Mouse (Mus musculus) left cerebral cortex, postnatal 4 days (tissue): ENCODE results near the gene Setdb1. TPM values are rescaled to one million over a fixed set of nuclear protein-coding genes. Genes with fewer than 3 reads are reported as not detected.
A peak's percentile ranks its signal among the peaks of the same experiment; 100 is the strongest.

ENCODE experiments used
- DNase-seq: peaks from one replicate; pipeline ENCODE4 v3.0.0-alpha.2; 2022
- intact Hi-C: fragments of 180-260 bp; cut with DNase I; formaldehyde crosslinking; loops from one replicate; pipeline ENCODE4 v1.15.1; 2025
- total RNA-seq, 2 experiments: library from RNA; stranded (reverse); gene quantifications; 2 replicates each; pipeline ENCODE4 v1.2.3; 2021

Setdb1 gene
- total RNA-seq, 2 experiments from 2014 or later, result 60.0 to 64.4 TPM

DNA sequence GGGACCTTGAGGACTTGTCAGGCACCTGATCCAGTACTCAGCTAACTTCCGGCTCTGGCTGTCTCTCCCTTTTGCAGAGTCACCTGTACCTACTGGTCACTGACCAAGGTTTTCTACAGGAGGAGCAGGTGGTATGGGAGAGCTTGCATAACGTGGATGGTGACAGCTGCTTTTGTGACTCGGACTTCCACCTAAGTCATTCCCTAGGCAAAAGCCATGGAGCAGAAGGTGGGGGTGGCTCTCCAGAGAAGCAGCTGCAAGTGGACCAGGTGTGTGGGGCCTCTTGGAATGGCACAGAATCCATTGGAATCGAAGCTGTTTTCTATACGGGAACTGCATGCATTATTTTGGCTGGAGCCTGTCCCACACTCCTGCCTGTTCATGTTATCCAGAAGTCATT, 62.3 kb downstream of the Setdb1 start:
- DNase-seq, result no peak
- intact Hi-C loops, result no loop called here

DNA sequence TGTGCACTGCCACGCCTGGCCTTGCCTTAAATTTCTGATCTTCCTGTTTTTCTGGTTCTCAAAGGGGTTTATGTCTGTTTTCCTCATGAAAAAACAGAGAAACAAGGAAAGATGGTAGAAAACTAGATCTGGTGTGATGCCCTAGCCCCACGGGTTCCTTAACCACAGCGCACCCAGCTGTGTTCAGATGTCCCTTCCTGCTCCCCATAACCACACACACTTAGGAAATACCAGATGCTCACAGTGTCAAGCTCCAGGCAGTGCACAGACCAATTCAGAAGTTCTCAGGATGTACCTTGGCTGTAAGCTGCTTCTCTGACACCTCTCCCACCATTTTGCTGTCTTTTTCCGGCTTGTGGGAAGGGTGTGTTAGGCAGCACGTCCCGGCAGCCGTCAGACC, 62.7 kb downstream of the Setdb1 start:
- intact Hi-C loops, result no loop called here
- no peak for DNase-seq

DNA sequence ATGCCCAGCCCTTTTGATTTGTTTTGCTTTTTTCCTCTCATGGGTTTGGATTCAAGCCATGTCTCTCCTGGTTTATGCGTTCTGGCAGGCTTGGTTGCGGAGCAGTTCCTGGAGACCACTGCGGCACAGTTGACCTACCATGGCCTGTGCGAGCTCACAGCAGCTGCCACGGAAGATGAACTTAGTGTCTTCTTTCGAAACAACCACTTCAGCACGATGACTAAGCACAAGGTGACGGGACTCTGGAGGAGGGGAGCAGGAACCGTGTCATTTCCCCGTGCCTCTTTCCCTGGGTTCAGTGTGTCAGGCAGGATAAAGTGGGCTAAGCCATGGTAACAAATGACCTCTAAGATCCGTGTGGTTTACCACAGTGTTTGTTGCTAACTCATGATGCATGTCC, 63.5 kb downstream of the Setdb1 start:
- DNase-seq, result no peak
- intact Hi-C loops, result no loop called here

DNA sequence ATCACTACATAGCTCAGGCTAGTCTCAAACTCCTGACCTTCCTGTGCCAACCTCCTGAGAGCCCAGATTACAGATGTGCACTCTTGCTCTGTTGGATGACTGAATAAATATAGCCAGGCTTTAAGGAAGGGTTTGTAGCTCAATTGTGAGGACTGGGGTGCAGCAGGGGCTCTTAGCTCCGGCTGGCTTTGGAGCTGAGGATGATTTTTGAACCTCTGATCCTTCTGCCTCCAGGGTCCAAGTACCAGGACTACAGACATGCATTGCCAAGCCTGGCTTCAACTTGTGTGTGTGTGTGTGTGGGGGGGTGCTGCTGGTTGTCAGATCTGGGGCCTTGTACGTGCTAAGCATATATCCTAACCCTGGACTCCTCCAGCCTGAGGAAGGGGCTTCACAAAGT, 64.1 kb downstream of the Setdb1 start:
- intact Hi-C loops, result no loop called here
- no peak for DNase-seq

DNA sequence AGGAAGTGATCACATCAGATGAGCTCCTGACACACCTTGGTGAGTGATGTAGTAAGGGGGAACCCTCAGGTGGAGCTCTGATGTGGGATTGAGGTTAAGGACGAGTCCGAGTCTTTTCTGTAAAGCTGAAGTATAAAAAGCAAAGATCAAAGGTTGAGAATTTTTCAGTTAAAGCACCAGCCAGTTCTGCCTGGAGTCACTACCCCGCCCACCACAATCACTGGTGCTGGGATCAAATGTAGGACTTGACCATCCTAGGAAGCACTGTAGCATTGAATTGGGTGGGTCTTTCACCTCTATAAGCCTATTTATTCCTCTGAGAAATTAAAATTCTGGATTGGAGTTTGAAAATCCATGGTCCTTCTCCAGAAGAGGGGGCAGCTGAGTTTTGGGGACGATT, 66.0 kb downstream of the Setdb1 start:
- intact Hi-C loops, result no loop called here
- DNase-seq, result no peak

DNA sequence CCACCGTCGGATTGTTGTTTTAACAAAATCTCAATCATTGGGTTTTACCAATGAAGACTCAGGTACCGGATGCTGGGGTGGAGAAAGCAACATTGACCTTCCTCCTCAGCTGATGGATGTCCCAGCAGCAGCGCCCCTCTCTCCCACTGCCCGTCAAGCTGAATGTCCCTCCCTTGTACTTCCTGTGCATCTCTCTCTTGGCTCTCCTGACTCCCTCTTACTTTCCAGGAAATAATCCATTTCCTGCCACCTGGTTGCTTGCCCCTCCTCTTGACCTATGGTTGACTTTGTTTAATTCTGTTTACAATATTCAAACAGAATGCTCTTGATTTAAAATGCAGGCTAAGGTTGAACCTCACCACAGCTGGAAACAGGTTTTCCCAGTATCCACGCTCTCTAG, 66.8 kb downstream of the Setdb1 start:
- no peak for DNase-seq
- intact Hi-C loops, result no loop called here

DNA sequence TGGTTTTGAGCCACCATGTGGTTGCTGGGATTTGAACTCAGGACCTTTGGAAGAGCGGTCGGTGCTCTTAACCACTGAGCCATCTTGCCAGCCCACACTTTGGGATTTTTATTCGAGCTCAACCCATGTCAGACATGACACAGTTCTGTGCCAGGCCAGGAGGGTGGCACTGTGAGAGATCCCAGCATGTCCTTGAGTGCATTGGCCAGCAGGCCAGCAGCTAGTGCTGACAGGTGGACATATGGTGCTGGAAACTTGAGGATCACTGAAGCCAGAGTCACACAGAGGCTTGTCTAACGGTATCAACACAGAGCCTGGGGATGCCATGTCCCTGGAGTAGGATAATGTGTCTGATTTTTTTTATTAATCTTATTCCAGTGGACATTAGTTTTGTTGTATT, 67.6 kb downstream of the Setdb1 start:
- intact Hi-C loops, result no loop called here
- DNase-seq, result no peak

DNA sequence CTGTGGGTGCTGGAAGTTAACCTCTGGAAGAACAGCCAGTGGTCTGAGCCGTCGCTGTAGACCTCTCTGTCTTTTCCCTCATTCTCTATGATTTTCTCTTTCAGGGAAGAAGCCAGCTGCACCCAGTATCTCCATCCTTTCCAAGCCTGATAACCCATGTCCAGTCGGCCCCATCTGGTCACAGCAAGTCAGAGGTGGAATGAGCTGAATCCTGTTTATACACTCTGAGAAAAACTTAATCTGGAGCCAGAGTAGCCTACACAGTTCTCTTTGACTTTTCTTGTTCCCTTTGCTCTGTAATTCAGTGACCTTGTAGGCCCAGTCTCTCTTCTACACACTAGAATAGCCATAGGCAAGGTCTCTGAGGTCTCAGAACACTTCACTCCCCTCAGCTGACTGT, 69.5 kb downstream of the Setdb1 start:
- no peak for DNase-seq
- intact Hi-C loops, result no loop called here

DNA sequence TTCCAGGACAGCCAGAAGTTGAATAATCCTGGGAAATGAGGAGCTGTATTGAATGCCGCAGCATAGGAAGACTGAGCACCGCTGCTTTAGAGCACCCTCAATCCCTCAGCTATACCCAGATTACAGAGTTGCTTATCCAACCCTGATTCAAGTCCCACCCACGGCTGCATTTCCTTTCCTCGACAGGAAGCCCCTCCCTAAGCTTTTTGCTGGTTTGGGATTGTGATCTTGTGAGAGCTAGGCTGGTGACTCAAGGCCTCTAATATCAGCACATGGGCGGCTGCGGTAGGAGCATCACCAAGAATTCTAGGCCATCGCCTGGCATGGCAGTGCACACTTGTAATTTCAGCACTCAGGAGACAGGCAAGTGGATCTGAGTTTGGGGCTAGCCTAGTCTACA, 70.5 kb downstream of the Setdb1 start:
- no peak for DNase-seq
- intact Hi-C loops, result no loop called here

DNA sequence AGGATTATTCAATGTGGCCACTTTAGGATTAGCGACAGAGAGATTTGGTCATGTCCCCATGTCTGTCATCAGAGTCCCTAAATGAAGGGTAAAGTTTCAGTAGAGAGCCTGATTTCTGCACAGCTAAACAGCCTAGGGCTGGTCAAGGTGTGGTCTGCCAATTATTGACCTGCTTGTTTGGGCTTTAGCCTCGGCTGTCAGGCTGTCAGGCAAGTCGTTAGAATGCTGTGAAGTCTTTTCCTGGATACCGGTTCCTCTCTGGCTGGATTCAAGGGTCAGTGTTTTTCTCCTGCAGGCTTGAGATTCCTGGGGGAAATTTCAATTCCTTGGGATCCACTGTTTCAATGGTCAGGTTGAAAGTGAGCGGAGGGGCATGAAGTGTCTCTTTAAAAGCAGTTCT, 71.0 kb downstream of the Setdb1 start:
- no peak for DNase-seq
- intact Hi-C loops, result no loop called here

DNA sequence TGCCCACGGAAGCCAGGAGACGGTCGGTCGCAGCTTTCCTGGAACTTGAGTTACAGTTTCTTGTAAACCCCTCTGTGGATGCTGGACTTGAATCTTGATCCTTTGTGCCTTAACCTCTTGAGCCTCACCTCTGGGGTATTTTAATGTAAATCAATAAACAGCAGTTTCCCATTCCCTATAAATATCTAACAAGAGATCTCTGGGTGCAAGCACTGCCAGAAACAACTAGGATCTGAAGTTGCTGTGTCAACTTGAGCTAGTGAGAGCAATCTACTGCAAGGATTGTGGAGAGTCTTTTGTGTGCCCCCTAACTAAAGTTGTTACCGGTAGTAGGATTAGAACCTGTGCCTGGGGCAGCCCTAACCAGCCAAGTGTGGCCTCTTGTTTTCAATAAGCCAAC, 71.6 kb downstream of the Setdb1 start:
- intact Hi-C loops, result no loop called here
- no peak for DNase-seq

DNA sequence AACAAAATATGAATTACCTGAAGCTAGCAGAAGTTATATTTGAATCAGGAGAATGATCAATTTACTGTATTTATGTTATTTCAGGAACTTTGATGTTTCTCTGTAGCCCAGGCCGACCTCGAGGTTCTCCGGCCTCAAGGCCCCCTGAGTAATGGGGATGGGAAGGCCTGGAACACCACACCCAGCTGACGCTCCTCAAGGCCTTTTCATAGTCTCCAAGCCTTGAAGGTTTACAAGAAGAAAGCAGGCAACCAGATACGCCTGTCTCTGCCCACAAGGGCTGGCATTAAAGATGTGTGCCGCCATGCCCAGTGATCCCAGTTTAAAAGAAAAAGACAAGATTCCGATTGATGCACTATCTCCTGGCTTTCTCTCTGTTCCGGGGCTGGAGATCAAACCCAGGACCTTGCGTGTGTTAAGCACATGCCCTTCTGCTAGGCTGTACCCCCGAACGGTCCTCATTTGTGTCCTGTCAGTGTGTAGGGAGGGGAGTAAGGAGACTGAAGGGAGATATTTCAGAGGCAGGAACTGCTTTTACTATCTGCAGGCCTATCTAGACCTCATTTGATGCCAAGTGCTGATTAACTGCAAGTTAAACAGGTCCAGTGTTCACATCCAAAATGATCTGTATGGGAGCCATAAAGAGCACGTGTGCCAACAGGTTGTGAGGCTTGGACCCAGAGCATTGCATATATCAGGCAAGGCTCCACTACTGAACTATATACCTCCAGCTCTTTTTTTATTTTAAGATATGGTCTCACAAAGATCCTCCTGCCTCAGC, 72.3 kb downstream of the Setdb1 start:
- intact Hi-C loops, result loop anchor here (5.0 kb wide), 1 partner anchor 57 kb away; the partner anchor contains the start of gene Cdc42se1
- no peak for DNase-seq

DNA sequence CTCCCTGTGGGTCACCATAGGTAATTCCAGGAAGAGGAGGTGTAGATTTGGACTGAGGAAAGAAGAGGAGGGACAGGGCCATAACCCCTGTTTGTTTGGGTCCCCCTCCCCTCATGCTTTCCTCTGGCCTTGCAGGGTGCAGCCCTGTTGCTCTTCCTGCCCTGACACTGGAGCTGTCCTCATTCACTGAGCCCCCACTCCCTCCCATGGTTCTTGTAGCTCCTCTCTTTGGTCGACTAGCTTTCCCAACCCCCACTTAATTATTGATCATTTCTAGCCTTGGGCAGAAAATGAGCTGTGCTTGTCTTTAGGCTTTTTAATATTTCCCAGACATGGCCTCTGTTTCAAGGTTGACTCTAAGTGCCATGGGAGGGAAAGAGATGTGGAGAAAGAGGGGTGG, 72.9 kb downstream of the Setdb1 start:
- intact Hi-C loops, result loop anchor here (5.0 kb wide), 1 partner anchor 57 kb away; the partner anchor contains the start of gene Cdc42se1
- no peak for DNase-seq

DNA sequence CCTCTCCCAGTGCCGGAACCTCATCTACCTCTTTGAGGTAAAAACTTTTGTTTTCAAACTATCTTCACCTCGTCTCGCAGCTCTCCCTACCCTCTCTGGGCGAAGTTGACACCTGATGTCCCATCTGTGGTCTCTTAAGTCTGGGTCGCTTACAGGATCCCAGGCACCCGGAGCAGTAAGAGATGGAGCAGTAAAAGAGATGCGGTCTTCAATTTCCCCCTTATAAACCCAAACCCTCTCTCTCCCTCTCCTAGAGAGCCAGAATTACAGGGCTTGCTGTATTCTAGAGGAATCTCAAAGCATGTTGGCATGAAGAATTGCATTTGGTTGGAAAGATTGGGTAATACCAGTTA, 73.4 kb downstream of the Setdb1 start:
- DNase-seq, result no peak
- intact Hi-C loops, result loop anchor here (5.0 kb wide), 1 partner anchor 56 kb away; the partner anchor contains the start of gene Cdc42se1

DNA sequence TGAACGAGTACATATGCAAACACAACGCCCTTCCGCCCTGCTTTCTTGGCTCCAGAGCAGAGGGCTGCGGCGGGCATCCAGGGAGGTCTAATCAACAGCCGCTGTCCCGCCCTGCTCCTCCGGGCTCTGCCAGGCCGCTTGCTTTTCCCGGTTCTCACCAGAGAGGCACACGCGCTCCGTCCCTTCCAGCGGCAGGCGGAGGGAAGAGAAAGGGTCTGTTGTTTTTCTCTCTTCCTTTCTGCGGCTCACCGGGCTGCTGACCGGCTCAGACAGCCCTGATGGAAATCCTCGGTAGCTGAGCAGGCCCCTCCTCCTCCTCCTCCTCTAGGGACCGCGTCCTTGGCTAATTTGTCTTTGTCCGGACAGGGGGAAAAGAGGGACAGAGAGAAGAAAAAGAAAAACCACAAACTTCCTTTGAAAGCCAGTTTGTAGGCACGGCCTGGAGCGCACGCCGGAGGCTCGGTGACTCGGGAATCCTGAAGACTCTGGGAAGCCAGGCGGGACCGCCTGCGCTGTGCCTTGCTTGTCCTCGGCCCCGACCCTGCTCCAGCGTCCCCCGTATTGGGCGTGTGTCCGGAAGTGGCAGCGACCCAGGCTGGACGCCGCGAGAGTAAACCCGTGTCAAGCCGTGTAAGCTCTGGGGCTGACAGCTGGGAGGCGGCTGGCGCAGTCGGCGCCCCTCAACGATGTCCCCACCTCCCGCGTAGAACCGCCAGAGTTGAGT, 74.0 kb downstream of the Setdb1 start:
- intact Hi-C loops, result loop anchor here (5.0 kb wide), 1 partner anchor 56 kb away; the partner anchor contains the start of gene Cdc42se1
- peak; percentile 88 for DNase-seq

DNA sequence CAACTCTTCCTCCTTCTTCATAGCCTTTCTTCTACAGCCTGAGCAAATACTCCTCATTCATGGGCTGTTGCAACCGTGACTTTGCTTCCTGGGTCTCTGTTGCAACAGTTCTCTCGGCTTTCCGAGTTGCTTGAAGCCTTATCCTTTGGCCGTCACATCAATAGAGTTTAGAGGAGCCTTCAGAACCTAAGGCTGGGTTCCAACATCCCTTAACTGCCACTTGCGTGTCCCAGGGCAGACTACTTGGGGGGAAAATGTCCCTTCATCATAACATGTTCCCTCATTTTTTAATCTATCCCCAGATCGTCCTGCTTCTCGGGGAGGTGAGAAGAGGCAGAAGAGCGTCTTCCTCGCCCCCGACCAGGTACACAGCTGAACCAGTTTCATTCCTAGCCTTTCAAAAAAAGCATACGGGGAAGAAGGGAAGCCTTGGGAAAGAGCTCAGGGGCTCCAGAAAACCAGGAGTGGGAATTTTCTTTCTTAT, 74.6 kb downstream of the Setdb1 start:
- no peak for DNase-seq
- intact Hi-C loops, result loop anchor here (5.0 kb wide), 1 partner anchor 55 kb away; the partner anchor contains the start of gene Cdc42se1

DNA sequence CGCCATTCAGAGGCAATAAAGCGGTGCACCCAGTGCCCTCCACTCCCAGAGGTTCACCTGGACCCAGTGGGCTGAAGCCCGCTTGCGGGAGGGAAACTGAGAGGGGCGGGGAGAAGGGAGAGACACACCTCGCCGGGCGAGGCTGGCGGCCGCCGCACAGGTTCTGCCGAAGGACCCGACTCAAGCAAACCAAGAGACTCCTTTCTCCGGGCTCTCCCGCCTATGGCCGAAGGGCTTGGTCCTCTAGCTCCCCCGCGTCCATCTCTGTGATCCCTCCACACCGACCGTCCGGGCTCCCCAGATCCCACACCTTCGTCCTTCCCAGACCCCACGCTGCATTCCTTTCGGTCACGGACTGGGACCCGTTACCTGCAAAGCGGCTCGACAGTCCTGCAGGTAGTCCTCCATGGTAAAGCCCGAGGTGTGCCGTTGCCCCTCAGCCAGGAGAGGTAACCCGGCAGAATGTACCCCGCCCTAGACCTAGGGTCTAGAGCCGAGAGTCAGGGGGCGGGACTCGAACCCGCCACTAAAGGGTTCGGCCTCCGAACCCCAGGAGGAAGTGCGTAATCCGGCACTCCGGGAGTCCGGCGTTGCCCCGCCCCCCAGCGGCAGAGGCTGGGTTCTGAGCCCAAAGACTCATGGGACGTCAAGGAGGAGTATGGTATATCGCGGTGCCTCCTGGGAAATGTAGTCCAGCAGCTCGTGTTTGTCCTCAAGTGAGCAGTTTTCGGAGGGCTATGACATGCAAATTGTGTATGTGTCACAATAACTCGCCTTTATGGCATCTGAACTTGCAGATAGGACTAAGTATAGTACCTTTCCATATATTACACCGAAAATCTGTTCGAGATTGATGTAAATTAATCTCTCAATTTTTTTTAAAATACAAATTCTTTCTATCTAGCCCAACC, 75.5 kb downstream of the Setdb1 start, which contains the start of the genes Mindy1 and Prune1:
TSS of gene Mindy1 (plus strand) at position 130 of the 911 bp plus-strand sequence.
TSS of gene Prune1 (minus strand) at position 861 of the 911 bp plus-strand sequence.
- intact Hi-C loops, result loop anchor here (5.0 kb wide), 1 partner anchor 54 kb away; the partner anchor contains the start of gene Cdc42se1

DNA sequence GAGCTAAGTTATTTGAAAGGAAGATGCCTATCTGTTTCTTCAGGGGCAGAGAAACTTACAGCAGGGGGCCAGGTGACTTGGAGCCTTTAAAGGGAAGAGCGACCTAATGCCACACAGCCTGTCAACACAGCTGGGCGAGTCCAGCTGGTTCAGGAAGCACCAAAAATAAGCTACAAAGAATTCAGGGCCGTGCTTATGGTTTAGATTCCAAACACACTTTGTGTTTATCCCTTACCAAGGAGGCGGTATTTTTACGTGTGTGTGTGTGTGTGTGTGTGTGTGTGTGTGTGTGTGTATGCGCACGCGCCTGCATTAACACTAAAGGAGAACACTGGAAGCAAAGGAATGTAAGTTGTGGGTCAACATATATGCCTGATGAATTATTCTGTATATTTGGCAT, 76.3 kb downstream of the Setdb1 start:
- intact Hi-C loops, result loop anchor here (5.0 kb wide), 1 partner anchor 53 kb away; the partner anchor contains the start of gene Cdc42se1
- DNase-seq, result no peak

More for the DNA sequence above, 75.5 kb downstream of the Setdb1 start, which contains the start of the genes Mindy1 and Prune1:
- peak; percentile 99 for DNase-seq

DNA sequence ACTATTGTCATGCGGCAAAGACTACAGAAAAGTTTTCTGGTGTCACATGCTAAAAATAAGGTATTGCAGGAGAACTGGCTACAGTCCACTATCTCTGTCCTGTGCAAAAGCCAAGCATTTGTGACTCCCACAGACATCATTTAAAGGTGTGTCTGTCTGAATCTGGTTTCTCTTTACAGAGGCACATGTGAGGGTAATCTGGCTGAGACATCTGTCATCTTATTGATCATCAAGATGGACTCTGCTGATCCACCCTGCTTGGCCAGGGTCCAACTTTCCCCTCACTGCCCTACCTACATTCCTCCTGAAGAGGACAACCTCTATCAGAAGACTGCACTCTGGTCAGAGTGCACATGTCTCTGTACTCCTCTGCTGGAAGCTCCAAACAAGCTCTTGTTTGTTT, 79.9 kb downstream of the Setdb1 start:
- DNase-seq, result no peak
- intact Hi-C loops, result no loop called here

DNA sequence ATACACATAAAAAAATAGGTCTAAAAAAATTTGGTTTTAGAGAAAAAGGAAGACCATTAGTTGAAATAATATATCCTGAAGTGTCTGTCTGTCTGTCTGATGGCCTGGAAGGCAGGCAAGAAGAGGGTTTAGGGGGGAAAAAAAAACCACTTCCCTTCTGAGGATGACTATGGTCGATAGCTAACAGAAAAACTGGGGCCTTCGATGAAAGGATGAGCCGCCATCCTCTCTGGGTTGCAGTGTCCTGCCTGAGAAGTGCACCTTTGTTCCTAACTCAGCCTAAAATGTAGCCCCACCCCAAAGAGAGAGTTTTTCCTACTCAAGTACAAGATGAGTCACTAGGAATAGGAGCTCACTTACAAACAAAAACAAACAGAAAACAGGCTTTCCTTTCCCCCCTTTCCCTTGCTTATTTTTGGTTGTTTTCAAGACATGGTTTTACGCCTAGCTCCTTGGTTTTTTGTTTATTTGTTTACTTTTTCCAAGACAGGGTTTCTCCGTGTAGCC, 80.5 kb downstream of the Setdb1 start:
- DNase-seq, result no peak

More for the DNA sequence above, 80.5 kb downstream of the Setdb1 start:
- intact Hi-C loops, result no loop called here
